Mouse (Mus musculus) erythroblast, embryonic 14.5 days (primary cell): ENCODE data around the gene Srp54a. TPM values are rescaled to one million over a fixed set of nuclear protein-coding genes. Genes with fewer than 3 reads are reported as not detected.
"Not testable (repeated sequence)": the region's sequence is repeated elsewhere in the genome, so short reads cannot be mapped to it uniquely, and the experiment has no call there.

Experiments used
- H3K27me3 ChIP-seq: 2 replicates; pipeline ENCODE4 v1.6.1; 2012; ENCODE audit warnings: inconsistent platforms; ENCODE audit not compliant: control insufficient read depth
- H3K36me3 ChIP-seq: 2 replicates; pipeline ENCODE4 v1.6.1; 2012; ENCODE audit warnings: mild to moderate bottlenecking, inconsistent platforms; ENCODE audit not compliant: control insufficient read depth
- H3K4me1 ChIP-seq: 2 replicates; pipeline ENCODE4 v1.6.1; 2012; ENCODE audit warnings: inconsistent platforms; ENCODE audit not compliant: control insufficient read depth
- H3K4me3 ChIP-seq: replicated peaks from 2 replicates; pipeline ENCODE3; 2012; ENCODE audit warnings: moderate library complexity, mild to moderate bottlenecking, inconsistent platforms
- H3K9me3 ChIP-seq: 2 replicates; pipeline ENCODE4 v1.6.1; 2012; ENCODE audit warnings: low read length, inconsistent platforms, mixed read lengths; ENCODE audit not compliant: control insufficient read depth
- GATA1 ChIP-seq: IDR thresholded peaks from 2 replicates; pipeline ENCODE4 v1.6.1; 2012; ENCODE audit warnings: low read length, inconsistent platforms, mixed read lengths
- TAL1 ChIP-seq: IDR thresholded peaks from 3 replicates; pipeline ENCODE4 v1.6.1; 2012; ENCODE audit warnings: low read length, inconsistent platforms, mixed read lengths
- polyA plus RNA-seq: library from polyadenylated mRNA; stranded (reverse); fragments of >175 nt; gene quantifications from 2 replicates; pipeline ENCODE4 v1.2.3, GENCODE M21; 2012

Srp54a gene
- polyA plus RNA-seq, 1 experiment: 0.72 TPM

DNA sequence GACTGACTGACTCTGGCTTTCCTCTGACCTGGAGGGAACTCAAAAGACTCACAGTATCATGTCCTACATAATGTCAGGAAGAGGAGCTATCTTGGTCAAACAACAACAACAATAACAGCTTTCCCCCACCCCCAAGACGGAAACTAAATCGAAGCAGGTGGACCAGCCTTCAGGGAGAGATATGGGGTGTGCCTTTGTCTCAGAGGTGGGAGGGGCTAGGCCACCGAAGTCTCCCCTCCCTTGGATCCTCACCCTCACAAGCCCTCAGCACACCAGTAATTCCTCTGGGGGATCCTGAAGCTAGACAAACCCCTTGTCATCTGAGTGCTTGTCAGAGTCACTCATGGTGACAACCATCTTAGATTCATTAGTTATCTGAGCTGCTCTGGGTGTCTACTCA lies 20.2 kb upstream of the Srp54a start:
- peaks cover 53% of the 10 kb centered on the region for H3K36me3 ChIP-seq
- no peaks in the 10 kb centered on the region for H3K27me3 ChIP-seq
- TF ChIP-seq GATA1: no peak
- no peak for TF ChIP-seq TAL1
- H3K4me1 ChIP-seq: peaks cover 65% of the 10 kb centered on the region
- no peak overlapping the region for H3K4me3 ChIP-seq
- H3K9me3 ChIP-seq: no peaks in the 10 kb centered on the region

- Histone ChIP-seq H3K4me3 (no peak overlapping the region), H3K4me1 (peaks cover 61% of the 10 kb centered on the region), H3K9me3 (no peaks in the 10 kb centered on the region), H3K36me3 (peaks cover 51% of the 10 kb centered on the region), H3K27me3 (no peaks in the 10 kb centered on the region)
- no peak for TF ChIP-seq TAL1
- no peak for TF ChIP-seq GATA1
Observed at GRCm38 (mm10) chr12:55060212-55060898, 19.7 kb upstream of the Srp54a start.

- no peak for TF ChIP-seq GATA1
- TF ChIP-seq TAL1: no peak
- Histone ChIP-seq H3K4me3 (no peak overlapping the region), H3K4me1 (peaks cover 56% of the 10 kb centered on the region), H3K27me3 (no peaks in the 10 kb centered on the region), H3K36me3 (peaks cover 50% of the 10 kb centered on the region), H3K9me3 (no peaks in the 10 kb centered on the region)
Observed at GRCm38 (mm10) chr12:55061006-55061405, 19.1 kb upstream of the Srp54a start.

DNA sequence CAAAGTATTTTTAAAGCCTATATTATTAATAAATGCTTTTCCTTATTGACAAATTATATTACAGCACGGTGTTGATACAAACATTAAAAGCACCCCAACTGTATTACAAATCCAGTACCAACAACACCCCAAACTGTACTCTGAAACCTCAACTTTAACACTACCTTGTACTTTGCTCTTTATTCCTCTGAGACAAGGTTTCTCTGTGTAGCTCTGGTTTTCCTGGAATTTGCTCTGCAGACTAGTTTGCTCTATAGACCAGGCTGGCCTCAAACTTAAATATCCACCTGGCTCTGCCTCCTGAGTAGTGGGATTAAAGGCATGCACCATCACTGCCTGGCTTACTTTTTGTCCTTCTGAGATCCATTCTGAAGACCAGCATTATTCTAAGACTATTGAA lies 17.9 kb upstream of the Srp54a start:
- no peak overlapping the region for H3K4me3 ChIP-seq
- H3K36me3 ChIP-seq: peaks cover 48% of the 10 kb centered on the region
- TF ChIP-seq TAL1: no peak
- TF ChIP-seq GATA1: no peak
- peaks cover 47% of the 10 kb centered on the region for H3K4me1 ChIP-seq
- no peaks in the 10 kb centered on the region for H3K27me3 ChIP-seq
- H3K9me3 ChIP-seq: no peaks in the 10 kb centered on the region

GRCm38 (mm10) chr12:55072495-55072894 lies 7.6 kb upstream of the Srp54a start:
- TF ChIP-seq TAL1: no peak
- H3K4me3 ChIP-seq: no peak overlapping the region
- no peaks in the 10 kb centered on the region for H3K9me3 ChIP-seq
- H3K27me3 ChIP-seq: no peaks in the 10 kb centered on the region
- H3K4me1 ChIP-seq: peaks cover 43% of the 10 kb centered on the region
- peaks cover 30% of the 10 kb centered on the region for H3K36me3 ChIP-seq

GRCm38 (mm10) chr12:55073686-55074085 lies 6.4 kb upstream of the Srp54a start:
- Histone ChIP-seq H3K4me1 (peaks cover 53% of the 10 kb centered on the region), H3K4me3 (peak overlapping the region; percentile 15), H3K36me3 (peaks cover 30% of the 10 kb centered on the region), H3K9me3 (no peaks in the 10 kb centered on the region), H3K27me3 (no peaks in the 10 kb centered on the region)
- TF ChIP-seq GATA1: no peak
- TF ChIP-seq TAL1: no peak

DNA sequence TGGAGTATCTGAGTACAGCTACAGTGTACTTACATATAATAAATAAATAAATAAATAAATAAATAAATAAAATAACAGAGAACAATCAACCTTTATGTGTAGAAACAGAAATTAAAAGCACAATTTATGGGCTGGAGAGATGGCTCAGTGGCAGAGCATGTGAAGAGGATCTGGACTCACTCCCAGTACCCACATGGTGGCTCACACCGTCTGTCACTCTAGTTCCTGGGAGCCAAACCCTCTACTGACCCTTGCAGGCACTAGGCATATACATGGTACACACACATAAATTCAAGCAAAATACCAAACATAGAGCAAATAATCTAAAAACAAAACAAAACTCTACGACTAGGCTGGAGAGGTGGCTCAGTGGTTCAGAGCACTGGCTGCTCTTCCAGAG lies 4.8 kb upstream of the Srp54a start:
- Histone ChIP-seq H3K36me3 (peaks cover 28% of the 10 kb centered on the region), H3K27me3 (no peaks in the 10 kb centered on the region), H3K9me3 (no peaks in the 10 kb centered on the region), H3K4me1 (peaks cover 62% of the 10 kb centered on the region), H3K4me3 (no peak overlapping the region)
- TF ChIP-seq TAL1 (no peak), GATA1 (no peak)

- not testable (repeated sequence) for H3K4me3 ChIP-seq
Observed at GRCm38 (mm10) chr12:55078706-55079105, 1.4 kb upstream of the Srp54a start.

GRCm38 (mm10) chr12:55080601-55080942 lies 510 bp downstream of the Srp54a start:
- Histone ChIP-seq H3K4me3 (peak overlapping the region; percentile 68), H3K4me1 (peaks cover 31% of the 10 kb centered on the region), H3K36me3 (peaks cover 18% of the 10 kb centered on the region)
- H3K27me3 ChIP-seq, H3K9me3 ChIP-seq: not testable (repeated sequence)

More at GRCm38 (mm10) chr12:55078706-55079105, 1.4 kb upstream of the Srp54a start:
- not testable (repeated sequence) for H3K9me3 ChIP-seq, H3K27me3 ChIP-seq
- Histone ChIP-seq H3K4me1 (peaks cover 44% of the 10 kb centered on the region), H3K36me3 (peaks cover 22% of the 10 kb centered on the region)

DNA sequence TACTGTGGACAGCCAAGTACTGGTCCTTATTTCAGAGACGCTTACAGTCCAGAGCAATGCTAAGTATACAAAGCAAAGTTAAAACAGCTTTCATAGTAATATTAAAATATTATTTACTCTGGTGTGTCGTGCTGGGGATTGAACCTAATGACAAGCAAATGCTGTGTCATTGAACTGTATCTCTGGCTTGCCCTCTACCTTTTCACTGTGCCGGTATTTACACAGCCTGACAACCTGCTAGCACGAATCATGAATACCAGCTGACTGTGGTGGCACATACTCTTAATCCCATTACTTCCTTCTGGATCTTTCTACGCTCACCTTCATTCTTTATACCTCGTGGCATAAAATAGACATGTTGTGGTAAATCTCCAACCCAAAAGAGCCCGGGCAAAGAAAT lies 12.1 kb downstream of the Srp54a start:
- H3K4me3 ChIP-seq, H3K36me3 ChIP-seq: not testable (repeated sequence)

GRCm38 (mm10) chr12:55112616-55113015 lies 32.6 kb downstream of the Srp54a start:
- not testable (repeated sequence) for H3K27me3 ChIP-seq, H3K9me3 ChIP-seq, H3K4me3 ChIP-seq, H3K36me3 ChIP-seq, H3K4me1 ChIP-seq

More for the DNA sequence above, 12.1 kb downstream of the Srp54a start:
- H3K4me1 ChIP-seq, H3K27me3 ChIP-seq, H3K9me3 ChIP-seq: not testable (repeated sequence)

DNA sequence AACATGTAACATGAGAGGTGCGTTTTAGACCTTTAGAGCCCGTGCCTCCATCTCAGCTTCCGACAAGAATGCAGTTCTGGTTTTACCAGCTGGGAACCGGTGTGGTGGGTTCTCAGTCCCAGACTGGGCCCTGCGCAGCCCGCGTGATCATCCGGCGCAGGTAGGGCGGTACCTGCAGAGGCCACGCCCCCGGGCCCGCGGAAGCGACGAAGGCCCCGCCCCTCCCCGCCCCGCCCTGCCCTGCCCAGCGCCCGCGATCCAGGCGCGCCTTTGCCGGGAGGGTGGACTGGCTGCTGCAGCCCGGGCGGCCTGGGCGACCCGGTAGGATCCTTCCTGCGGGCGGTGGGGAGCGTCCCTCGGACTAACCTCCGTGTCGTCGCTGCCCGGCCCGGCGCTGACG lies 44.2 kb downstream of the Srp54a start, which contains the start of gene Fam177a:
TSS of gene Fam177a (plus strand) at position 228 of the 400 bp plus-strand sequence.
- H3K9me3 ChIP-seq, H3K27me3 ChIP-seq, H3K36me3 ChIP-seq: not testable (repeated sequence)

DNA sequence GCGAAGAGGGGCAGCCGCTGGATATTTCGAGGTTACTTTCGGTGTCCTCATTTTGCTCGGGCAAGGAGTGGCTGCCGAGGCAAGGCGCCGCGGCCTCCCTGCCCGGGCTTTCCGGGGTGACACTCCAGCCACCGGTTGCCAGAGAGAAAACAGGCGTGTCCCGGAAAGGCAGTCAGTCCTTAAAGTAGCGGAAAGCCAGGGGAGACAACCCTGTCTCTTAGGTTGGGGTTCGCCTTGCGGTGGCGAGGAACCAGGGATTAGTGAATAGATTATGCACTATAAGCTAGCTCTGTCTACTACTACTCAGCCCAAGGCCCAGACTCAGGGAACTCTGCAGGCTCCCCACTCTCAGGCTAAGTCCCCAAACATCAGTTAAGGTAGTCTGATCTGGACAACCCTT lies 44.7 kb downstream of the Srp54a start:
- not testable (repeated sequence) for H3K9me3 ChIP-seq, H3K4me3 ChIP-seq, H3K4me1 ChIP-seq, H3K27me3 ChIP-seq, H3K36me3 ChIP-seq

More for the DNA sequence above, 44.2 kb downstream of the Srp54a start, which contains the start of gene Fam177a:
- H3K4me3 ChIP-seq, H3K4me1 ChIP-seq: not testable (repeated sequence)

DNA sequence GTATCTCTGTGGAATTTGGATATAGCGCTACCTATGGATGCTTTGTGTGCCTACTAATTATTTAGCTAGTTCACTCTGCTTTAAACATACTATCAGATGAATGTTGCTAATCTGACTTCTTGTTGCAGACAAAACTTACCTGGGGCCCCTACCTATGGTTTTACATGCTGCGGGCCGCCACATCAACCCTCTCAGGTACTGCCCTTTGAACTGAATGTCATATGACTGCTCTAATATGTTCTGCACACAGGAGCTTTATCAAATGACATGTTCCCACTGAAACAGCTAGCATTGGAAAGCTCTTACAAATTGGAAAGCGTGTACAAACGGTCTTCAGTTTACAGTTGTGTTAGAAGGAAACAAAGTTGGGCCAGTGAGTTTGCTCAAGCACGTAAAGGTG lies 55.5 kb downstream of the Srp54a start:
- H3K4me3 ChIP-seq, H3K4me1 ChIP-seq, H3K36me3 ChIP-seq, H3K27me3 ChIP-seq, H3K9me3 ChIP-seq: not testable (repeated sequence)
